Mouse (Mus musculus) spleen, postnatal 4 days (tissue): ENCODE measurements around the gene Myh10.

ENCODE experiments used
- DNase-seq, 2 experiments: peaks; one replicate each; pipeline ENCODE4 v3.0.0; 2022; ENCODE audit warnings: low spot score in 2 of 2

Myh10 gene

GRCm38 (mm10) chr11:68691321-68692009 is at the start of gene Myh10:
Myh10 (plus strand) TSS chr11:68691559.
- DNase-seq = peak; percentile 96 to 97

DNA sequence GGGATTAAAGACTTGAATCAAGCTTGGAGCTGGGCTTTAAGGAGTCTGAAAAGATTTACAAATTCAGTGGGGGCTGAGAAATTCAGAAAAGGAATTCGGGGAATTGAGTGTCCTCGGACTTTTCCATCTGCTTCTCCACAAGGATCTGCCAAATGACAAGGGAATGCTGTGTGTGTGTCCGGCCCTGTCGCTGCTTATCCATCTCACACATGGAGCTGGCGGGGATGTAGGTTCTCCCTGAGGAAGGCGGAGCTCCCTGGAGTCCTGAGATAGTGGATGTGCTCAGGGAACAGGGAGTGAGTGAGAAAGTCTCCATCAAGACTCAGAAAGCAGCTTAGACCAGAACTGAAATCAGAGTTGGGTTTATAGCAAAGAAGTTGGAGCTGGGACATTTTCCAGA is 46.6 kb upstream of the Myh10 start:
- DNase-seq = no peak

DNA sequence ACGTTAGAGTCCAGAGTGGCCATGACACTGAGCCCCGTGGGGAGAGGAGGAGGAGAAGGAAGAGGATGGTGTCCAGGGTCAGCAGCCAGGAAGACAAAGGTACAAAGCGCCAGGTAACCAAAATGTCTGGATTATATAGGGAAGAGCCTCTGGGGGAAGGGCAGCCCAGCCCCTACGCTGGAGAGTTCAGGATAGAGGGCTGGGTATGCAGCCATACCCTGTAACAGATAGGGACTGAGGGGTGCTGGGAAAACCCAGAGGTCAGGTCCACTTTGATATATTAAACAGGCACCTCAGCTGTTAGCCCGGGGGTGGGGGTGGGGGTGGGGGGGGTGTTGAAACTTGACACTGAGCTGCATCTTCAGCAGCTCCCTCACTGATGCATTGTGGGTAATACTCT is 43.6 kb upstream of the Myh10 start:
- DNase-seq = no peak

- no peak for DNase-seq
Observed at GRCm38 (mm10) chr11:68648385-68649148, 42.8 kb upstream of the Myh10 start.

DNA sequence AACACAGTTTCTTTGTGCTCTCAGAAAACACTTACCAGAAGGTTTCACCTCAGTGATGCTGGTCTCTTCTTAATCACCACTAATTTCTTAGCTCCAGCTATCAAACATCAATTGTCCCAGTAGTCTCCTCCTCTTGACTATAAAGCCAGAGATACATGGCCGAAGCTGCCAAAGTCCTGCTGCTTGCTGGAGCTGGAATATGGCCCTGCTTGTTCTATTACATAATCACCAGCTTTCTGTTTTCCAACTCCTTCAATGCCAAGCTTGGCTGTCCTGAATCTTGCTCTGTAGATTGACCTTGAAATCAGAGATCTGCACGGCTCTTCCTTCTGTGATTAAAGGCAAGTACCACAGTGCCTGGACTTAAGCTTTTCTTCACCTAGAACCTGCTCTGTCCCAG is 39.8 kb upstream of the Myh10 start:
- no peak for DNase-seq

GRCm38 (mm10) chr11:68655524-68655923 is 35.8 kb upstream of the Myh10 start:
- DNase-seq = no peak

DNA sequence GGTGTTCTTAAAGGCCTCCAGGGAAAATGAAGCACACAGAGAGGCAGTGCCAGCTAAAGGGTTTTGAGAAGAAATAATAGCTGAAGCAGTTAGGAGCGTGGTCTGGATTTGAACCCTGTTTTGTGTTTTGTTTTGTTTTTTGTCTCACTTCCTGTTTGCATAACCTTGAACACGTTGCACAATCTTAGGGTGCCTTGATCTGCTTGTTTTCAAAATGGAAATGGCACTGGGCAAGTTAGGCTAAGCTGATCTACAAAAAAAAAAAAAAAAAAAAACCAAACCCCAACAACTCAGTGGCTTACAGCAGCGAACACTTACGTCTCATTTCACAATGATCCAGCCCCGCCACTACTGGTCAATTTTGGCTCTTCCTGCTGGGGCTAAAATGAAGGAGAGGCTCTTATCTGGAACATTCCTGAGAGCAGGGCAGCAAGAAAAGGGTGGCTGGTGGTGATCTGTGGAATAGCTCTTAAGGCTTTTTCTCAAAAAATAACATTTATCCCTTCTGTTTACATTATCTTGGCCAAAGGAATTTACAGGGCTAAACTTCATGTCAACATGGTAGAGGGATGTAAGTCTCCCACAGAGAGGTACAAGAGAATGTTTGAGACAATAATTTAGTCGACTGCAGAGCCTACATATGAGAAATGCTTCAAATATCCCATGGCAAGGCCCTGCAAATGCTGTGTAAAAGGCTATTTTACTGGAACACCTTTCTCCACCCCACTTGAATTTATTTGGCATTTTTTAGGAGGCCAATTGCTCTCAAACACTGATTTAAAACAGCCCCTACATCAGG is 34.3 kb upstream of the Myh10 start:
- no peak for DNase-seq

- no peak for DNase-seq
Observed at GRCm38 (mm10) chr11:68657811-68658210, 33.5 kb upstream of the Myh10 start.

DNA sequence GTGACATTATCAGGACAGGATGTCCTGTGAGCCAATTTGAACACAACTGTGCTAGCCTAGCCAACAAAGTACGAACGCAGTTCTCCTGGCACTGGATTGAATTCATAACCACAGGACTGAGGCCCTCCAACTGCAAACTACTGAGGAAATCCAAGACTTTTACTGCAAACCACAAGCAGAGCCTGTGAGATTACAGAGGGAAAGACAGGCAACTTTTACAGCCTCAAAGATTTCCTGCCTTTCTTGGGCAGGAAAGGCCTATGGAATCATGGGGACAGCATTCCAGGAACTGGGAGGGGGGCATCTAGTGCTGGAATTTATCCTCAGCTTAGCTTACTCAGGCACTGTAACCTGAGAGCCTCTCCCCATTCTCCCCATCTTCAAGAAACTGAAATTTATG is 26.0 kb upstream of the Myh10 start:
- DNase-seq = no peak

- DNase-seq = no peak
Observed at GRCm38 (mm10) chr11:68666210-68666609, 25.1 kb upstream of the Myh10 start.

GRCm38 (mm10) chr11:68672270-68672970 is 18.9 kb upstream of the Myh10 start:
- no peak for DNase-seq

DNA sequence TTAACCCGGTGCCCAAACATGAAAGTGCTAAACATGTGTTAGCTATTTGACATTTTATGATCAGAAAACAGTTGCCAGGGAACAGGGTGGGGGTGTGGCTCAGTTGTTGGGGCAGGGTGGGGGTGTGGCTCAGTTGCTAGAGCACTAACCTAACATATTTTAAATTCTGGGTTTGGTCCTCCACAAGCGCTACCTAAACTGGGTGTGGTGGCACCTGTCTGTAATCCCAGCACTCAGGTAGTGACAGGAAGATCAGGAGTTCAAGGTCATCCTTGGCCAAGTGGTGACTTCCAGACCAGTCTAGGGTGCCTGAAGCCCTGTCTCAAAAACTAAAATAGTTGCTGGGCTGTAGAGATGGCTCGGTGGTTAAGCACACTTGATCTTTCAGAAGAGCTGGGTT is 17.3 kb upstream of the Myh10 start:
- no peak for DNase-seq

DNA sequence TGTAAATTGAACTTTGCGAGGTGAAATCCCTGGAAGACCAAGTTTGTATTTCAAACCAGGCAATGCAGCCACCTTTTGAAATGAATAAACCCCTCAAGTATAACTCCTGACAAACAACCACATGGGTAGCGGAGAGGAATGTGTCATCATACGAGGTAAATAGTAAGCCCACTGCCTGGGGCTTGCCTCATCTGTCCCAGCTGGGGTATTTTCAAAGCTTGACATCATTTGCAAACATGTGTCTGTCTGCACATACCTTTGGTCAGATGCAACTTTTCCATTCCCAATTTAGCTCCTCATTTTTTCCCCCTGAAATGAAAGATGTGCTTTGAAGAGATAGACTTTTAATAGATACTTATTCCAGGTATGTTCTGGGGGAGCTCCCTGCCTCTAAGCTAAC is 16.7 kb upstream of the Myh10 start:
- DNase-seq = no peak

DNA sequence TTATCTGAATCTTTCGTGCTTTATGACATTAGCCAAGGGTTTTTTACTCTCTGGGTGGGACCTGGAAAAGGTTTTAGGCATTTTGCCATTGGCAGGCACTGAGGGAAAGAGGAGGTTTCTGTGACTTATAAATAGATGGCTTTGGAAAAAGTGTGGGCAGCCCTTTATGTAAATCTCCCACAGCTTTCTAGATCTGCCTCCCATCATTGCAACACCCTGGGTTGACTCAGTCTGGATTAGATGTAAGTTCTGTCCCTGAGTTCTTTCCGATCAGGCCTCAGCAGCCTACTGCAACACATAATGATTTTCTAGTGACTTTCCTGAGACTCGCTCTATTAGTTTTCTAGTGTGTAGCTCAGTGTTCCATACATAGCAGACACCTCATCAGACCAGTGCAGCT is 16.1 kb upstream of the Myh10 start:
- no peak for DNase-seq

DNA sequence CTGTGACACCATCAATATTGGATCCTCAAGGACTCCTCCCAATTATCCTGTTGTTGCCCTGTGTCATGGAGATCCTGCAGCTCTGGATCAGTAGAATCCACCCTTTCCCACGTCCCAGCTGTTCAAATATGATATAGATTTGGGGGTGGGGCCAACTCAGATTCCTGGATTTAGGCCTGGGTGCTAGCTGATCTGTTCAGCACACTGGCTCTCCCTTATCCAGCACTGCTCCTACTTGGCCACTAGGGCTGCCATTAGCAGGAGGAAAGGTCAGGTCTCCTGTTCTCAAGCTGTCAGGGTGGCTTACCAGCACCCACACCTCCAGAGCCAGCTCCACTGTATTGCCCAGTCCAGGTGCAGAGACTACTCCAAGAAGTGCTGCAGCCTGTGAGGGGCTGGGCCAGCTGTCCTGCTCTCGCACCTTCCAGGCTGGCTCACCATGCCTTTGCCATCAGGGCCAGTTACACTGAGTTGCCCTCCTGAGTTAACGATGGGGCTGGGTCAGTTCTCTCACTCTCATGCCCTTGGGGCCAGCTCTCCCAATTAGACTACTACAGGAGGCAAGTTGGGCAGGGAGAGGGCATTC is 10.0 kb upstream of the Myh10 start:
- DNase-seq = no peak

DNA sequence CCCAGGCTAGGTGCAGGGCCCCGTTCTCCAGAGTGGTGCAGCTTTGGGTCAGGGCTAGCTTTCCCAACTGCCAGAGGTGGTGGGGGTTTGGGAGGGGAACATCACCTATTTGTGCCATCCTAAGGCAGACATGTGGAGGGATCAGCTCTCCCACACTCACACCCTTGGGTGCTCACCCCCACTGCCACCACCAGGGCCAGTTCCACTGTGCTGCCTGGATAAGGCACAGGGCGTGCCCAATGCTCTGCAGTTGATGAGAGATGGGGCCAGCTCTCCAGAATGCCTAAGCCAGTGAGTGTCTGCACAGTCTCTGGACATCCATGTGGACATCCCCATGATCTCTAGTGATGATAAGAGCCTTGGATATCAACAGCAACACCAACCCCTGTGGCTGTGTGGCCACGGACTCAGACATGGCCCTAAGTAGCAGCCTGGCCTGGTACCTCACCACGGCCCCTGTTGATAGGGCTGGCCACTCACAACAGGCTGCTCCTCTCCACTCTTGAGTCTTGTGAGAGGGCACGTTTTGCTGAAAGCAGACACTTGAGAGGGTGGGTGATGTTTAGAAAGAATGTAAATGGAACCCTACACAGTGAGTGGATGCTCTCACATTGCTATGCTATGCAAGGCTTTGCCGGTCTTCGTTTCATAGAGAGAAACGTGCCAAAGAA is 9.1 kb upstream of the Myh10 start:
- peak; percentile 32 to 64 for DNase-seq

DNA sequence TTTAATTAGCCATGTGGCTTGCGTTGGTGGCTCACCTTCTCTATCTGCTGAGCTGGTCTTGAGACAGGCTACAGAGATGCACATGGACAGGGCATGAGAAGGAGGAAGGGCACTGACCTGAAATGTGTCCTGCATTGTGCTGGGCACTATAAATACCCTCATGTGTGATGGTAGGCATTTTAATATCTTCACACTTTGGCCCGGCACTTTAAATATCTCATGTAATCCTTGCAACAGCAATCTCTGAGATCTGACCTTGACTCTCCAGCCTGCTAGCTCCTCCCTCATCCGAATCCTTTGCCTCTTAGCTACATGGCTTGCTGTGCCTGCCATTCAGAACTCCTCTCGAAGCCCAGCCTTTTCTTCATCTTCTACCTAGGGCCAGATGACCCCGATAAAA is 5.4 kb upstream of the Myh10 start:
- no peak for DNase-seq

DNA sequence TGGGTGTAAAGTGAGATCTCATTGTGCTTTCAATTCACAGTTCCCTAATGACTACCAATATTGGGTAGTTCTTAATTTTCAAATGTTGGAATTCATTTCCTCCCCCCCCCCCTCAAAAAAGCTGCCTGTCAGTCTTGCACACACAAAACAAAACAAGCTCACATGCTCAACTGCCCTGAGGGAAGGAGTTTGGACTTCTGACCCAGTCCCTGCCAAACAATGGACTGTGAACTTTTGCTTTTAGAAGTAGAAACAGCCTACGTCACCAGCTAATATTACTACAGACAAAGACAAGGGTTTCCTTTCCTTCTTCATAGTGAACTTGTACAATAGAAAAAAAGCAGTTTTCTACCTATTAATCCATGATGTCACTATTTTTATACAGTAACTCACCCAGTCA is 2.1 kb upstream of the Myh10 start:
- DNase-seq = no peak

GRCm38 (mm10) chr11:68690465-68690864 is 894 bp upstream of the Myh10 start:
- DNase-seq = no peak

- DNase-seq = peak in 1 of 2 experiments; percentile 32
Observed at GRCm38 (mm10) chr11:68692010-68692692, 792 bp downstream of the Myh10 start.
